Mouse (Mus musculus) kidney, postnatal 25 days (tissue): ENCODE data around the gene Gm6370.
"Not testable (repeated sequence)": the region's sequence is repeated elsewhere in the genome, so short reads cannot be mapped to it uniquely, and the experiment has no call there.

Experiments
- DNase-seq, 2 experiments: peaks; one replicate each; pipeline ENCODE4 v3.0.0; 2021; ENCODE audit warnings: mixed read lengths in 2 of 2

Gene Gm6370

DNA sequence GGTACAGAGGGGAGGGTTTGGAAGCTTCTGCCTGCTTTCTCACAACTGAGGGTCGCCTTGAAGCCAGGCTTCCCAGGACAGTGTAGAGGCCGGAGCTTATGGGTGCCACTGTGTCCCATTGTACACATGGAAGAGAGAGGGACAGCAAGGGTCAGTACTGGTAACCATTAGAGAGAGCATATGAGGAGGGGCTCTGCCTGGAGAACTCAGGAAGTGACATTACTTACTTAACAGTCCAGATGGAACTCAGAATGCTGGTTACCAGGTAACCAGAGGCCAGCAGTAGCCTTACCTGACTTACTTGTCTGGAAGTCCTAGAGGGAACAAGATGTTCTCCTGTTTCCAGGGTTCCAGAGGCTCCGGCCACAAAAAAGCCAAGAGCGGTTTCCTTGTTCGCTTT, at the start of gene Gm6370:
Gene Gm6370, plus strand, starts transcription at position 301 of the 400 bp plus-strand sequence.
- DNase-seq, result not testable (repeated sequence)

DNA sequence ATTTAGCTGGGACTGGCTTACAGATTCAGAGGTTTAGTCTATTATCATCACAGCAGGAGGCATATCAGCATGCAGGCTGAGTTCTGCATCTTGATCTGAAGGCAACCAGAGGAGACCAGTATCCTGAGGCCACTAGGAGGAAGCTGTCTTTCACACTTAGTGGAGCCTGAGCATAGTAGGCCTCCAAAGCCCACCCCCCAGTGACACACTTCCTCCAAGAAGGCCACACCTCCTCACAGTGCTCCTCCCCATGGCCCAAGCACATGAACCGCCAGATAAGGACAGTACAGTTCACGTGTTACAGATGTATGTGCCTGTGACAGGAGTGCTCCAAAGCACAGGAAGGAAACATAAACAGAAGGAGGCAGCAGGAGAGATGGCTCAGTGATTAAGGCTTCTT, 48.4 kb upstream of the Gm6370 start:
- DNase-seq, result no peak

- DNase-seq, result no peak
Measured at GRCm38 (mm10) chr5:146446633-146447032, 44.5 kb upstream of the Gm6370 start.

- DNase-seq, result peak in 1 of 2 experiments; percentile 13
Measured at GRCm38 (mm10) chr5:146451592-146452254, 39.4 kb upstream of the Gm6370 start.

- DNase-seq, result no peak
Measured at GRCm38 (mm10) chr5:146453556-146453955, 37.6 kb upstream of the Gm6370 start.

DNA sequence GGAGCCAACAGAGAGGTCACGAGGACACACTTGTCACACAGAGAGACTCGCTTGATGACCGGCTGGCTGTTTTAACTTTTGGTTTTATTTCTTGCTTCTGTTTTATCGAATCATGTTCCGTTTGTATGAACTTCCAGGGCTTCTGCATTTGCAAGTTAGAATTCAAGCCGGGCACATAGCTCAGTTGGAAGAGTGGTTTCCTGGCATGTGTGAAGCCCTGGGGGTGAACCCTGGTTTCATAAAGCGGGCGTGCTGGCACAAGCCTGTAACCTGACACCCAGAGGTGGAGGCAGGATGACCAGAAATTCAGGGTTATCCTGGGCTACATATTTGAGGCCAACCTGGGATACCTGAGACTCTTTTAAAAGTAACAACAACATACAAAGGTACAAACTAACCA, 29.6 kb upstream of the Gm6370 start:
- peak; percentile 58 to 84 for DNase-seq

DNA sequence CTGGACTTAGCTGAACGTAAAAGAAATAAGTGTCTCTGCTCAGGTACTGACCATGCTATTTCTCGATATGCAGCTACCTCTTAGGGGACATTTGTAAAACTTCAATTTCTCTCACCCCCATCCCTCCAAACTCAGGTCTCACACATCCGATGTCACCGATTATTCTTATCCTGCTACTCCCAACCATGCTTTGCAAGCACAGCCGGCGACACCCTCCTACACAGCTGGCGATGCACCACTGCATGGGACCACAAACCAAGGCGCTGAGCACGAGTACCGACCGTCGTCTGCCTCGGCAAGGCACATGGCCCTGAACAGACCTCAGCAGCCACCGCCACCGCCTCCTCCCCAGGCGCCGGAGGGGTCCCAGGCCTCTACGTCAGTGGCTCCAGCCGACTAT, 24.5 kb upstream of the Gm6370 start:
- no peak for DNase-seq

- DNase-seq, result peak; percentile 10 to 42
Measured at GRCm38 (mm10) chr5:146468311-146468710, 22.9 kb upstream of the Gm6370 start.

GRCm38 (mm10) chr5:146470821-146471220, 20.3 kb upstream of the Gm6370 start:
- no peak for DNase-seq

GRCm38 (mm10) chr5:146471311-146471710, 19.9 kb upstream of the Gm6370 start:
- peak; percentile 32 to 51 for DNase-seq

GRCm38 (mm10) chr5:146471821-146472220, 19.3 kb upstream of the Gm6370 start:
- no peak for DNase-seq

DNA sequence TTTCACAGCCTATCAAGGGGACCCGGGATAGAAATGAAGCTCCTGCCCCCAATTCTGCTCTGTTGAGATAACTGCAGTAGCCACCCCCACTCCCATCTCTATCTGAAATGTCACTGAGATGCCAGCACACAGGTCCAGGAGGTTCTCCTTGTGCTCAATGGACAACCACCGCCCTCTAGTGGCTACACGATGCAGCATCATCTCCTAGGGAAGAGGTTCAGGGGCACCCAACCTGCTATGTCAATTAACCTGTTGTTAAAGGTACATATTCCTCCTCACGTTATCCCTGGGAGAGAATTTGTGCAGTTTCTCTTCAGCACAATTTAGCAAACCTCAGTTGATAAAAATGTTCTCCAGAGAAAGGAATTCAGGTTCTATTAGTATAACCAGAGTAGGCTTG, 11.6 kb upstream of the Gm6370 start:
- peak; percentile 49 to 54 for DNase-seq

DNA sequence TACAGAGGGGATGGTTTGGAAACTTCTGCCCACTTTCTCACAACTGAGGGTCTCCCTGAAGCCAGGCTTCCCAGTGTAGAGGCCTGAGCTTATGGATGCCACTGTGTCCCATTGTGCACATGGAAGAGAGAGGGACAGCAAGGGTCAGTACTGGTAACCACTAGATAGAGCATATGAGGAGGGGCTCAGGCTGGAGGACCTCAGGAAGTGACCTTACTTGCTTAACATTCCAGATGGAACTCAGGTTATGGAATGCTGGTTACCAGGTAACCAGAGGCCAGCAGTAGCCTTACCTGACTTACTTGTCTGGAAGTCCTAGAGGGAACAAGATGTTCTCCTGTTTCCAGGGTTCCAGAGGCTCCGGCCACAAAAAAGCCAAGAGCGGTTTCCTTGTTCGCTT, 9.5 kb upstream of the Gm6370 start, which contains the start of gene Gm6408:
Gene Gm6408, plus strand, starts transcription at position 301 of the 400 bp plus-strand sequence.
- not testable (repeated sequence) for DNase-seq

DNA sequence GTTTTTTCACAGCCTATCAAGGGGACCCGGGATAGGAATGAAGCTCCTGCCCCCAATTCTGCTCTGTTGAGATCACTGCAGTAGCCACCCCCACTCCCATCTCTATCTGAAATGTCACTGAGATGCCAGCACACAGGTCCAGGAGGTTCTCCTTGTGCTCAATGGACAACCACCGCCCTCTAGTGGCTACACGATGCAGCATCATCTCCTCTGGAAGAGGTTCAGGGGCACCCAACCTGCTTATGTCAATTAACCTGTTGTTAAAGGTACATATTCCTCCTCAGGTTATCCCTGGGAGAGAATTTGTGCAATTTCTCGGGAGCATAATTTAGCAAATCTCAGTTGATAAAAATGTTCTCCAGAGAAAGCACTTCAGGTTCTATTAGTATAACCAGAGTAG, 2.2 kb upstream of the Gm6370 start:
- DNase-seq, result peak; percentile 42 to 68

DNA sequence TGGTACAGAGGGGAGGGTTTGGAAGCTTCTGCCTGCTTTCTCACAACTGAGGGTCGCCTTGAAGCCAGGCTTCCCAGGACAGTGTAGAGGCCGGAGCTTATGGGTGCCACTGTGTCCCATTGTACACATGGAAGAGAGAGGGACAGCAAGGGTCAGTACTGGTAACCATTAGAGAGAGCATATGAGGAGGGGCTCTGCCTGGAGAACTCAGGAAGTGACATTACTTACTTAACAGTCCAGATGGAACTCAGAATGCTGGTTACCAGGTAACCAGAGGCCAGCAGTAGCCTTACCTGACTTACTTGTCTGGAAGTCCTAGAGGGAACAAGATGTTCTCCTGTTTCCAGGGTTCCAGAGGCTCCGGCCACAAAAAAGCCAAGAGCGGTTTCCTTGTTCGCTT, 10.9 kb downstream of the Gm6370 start, which contains the start of gene 4930449I24Rik:
Gene 4930449I24Rik, plus strand, starts transcription at position 301 of the 400 bp plus-strand sequence.
- not testable (repeated sequence) for DNase-seq

GRCm38 (mm10) chr5:146513823-146514222, 22.7 kb downstream of the Gm6370 start, which contains the start of gene Gm3402:
Gene Gm3402, plus strand, starts transcription at chr5:146514123.
- DNase-seq, result not testable (repeated sequence)

- DNase-seq, result not testable (repeated sequence)
Measured at GRCm38 (mm10) chr5:146525501-146525900, 34.3 kb downstream of the Gm6370 start, which contains the start of gene Gm3404. Gene Gm3404, plus strand, starts transcription at chr5:146525801.

DNA sequence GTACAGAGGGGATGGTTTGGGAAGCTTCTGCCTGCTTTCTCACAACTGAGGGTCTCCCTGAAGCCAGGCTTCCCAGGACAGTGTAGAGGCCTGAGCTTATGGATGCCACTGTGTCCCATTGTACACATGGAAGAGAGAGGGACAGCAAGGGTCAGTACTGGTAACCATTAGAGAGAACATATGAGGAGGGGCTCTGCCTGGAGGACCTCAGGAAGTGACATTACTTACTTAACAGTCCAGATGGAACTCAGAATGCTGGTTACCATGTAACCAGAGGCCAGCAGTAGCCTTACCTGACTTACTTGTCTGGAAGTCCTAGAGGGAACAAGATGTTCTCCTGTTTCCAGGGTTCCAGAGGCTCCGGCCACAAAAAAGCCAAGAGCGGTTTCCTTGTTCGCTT, 46.2 kb downstream of the Gm6370 start, which contains the start of gene Gm3409:
Gene Gm3409, plus strand, starts transcription at position 301 of the 400 bp plus-strand sequence.
- not testable (repeated sequence) for DNase-seq
